Mouse (Mus musculus) kidney, adult 2 months (tissue): ENCODE data around the gene Nfe2l2. TPM values are rescaled to one million over a fixed set of nuclear protein-coding genes. Genes with fewer than 3 reads are reported as not detected.

Experiments
- DNase-seq: peaks from one replicate; pipeline ENCODE4 v3.0.0; 2021
- H3K27ac ChIP-seq: fragments of 200-500 bp; 2 replicates; pipeline ENCODE4 v1.5.1; 2012; ENCODE audit warnings: low read depth, low read length, control low read depth, inconsistent platforms; ENCODE audit not compliant: insufficient read depth
- H3K27me3 ChIP-seq: fragments of 200-500 bp; replicated peaks from 2 replicates; pipeline ENCODE4 v1.6.1; 2012; ENCODE audit warnings: mild to moderate bottlenecking, moderate library complexity, low read length, inconsistent platforms; ENCODE audit not compliant: control insufficient read depth, insufficient read depth
- H3K36me3 ChIP-seq: fragments of 200-500 bp; 2 replicates; pipeline ENCODE4 v1.6.1; 2012; ENCODE audit warnings: mild to moderate bottlenecking, moderate library complexity, low read length, inconsistent platforms; ENCODE audit not compliant: control insufficient read depth, insufficient read depth
- H3K4me1 ChIP-seq: fragments of 200-500 bp; 2 replicates; pipeline ENCODE4 v1.6.1; 2011; ENCODE audit warnings: low read length; ENCODE audit not compliant: control insufficient read depth, insufficient read depth
- H3K4me3 ChIP-seq: fragments of 200-500 bp; 2 replicates; pipeline ENCODE4 v1.5.1; 2011; ENCODE audit warnings: mild to moderate bottlenecking, low read depth, low read length, control low read depth; ENCODE audit not compliant: insufficient read depth
- CTCF ChIP-seq: fragments of 200-500 bp; conservative IDR thresholded peaks from 2 replicates; pipeline ENCODE4 v1.5.1; 2011; ENCODE audit warnings: low read depth, mild to moderate bottlenecking, control low read depth, low read length, moderate library complexity, mixed read lengths; ENCODE audit not compliant: insufficient read depth, insufficient read length
- POLR2A ChIP-seq: fragments of 200-500 bp; IDR thresholded peaks from one replicate; pipeline ENCODE4 v1.6.1; 2011; ENCODE audit warnings: low read depth, low read length, control low read depth
- WGBS: fragments of 180-500 bp; shearing (Covaris S2); methylation state at CpG from one replicate; pipeline ENCODE4 v1.1.7; 2018; 5-methylcytosine and 5-hydroxymethylcytosine counted together
- polyA plus RNA-seq: library from polyadenylated mRNA; depleted of rRNA; stranded (reverse); fragments of >200 nt; gene quantifications from 2 replicates; pipeline ENCODE4 v1.2.3, GENCODE M21; 2012

Nfe2l2 gene
- polyA plus RNA-seq, 1 experiment, result 58.0 TPM

DNA sequence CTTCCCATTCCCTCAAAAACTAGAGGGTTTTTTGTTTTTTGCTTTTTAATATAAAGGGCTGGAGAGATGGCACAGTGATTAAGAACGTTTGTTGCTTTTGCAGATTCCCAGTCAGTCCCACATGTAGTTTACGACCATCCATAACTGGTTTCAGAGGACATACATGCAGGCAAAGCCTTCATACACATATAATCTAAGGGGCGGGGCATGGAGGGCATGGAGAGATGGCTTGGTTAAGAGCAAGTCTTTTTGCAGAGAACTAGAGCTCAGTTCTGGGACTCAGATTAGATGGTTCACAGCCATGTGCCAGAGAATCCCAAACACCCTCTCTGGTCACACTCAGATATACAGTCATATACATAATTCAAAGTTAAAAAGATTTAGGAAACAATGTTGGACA is 31.9 kb downstream of the Nfe2l2 start:
- Histone ChIP-seq H3K27me3 (no peaks in the 10 kb centered on the region), H3K36me3 (peaks cover 15% of the 10 kb centered on the region), H3K4me3 (no peak overlapping the region), H3K27ac (no peak overlapping the region), H3K4me1 (peaks cover 5% of the 10 kb centered on the region; the same call in 1 of the 2 replicates)
- TF ChIP-seq CTCF (no peak), POLR2A (no peak)
- DNase-seq, result no peak
- WGBS, result 67% methylated on average over 3 of the region's 3 CpGs

DNA sequence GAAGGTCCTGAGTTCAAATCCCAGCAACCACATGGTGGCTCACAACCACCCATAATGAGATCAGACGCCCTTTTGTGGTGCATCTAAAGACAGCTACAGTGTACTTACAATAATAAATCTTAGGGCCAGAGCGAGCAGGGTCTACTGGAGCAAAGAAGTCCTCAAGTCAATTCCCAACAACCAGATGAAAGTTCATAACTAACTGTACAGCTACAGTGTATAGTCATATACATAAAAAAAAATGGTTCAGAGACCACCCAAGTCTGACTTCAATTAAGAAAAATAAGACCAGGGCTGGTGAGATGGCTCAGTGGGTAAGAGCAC is 33.1 kb downstream of the Nfe2l2 start:
- DNase-seq, result no peak
- TF ChIP-seq POLR2A (no peak), CTCF (no peak)
- Histone ChIP-seq H3K27ac (no peak overlapping the region), H3K27me3 (no peaks in the 10 kb centered on the region), H3K4me3 (no peak overlapping the region), H3K36me3 (peaks cover 9% of the 10 kb centered on the region), H3K4me1 (peaks cover 2% of the 10 kb centered on the region; the same call in 1 of the 2 replicates)
- WGBS, result 79% methylated on average over 2 of the region's 2 CpGs

DNA sequence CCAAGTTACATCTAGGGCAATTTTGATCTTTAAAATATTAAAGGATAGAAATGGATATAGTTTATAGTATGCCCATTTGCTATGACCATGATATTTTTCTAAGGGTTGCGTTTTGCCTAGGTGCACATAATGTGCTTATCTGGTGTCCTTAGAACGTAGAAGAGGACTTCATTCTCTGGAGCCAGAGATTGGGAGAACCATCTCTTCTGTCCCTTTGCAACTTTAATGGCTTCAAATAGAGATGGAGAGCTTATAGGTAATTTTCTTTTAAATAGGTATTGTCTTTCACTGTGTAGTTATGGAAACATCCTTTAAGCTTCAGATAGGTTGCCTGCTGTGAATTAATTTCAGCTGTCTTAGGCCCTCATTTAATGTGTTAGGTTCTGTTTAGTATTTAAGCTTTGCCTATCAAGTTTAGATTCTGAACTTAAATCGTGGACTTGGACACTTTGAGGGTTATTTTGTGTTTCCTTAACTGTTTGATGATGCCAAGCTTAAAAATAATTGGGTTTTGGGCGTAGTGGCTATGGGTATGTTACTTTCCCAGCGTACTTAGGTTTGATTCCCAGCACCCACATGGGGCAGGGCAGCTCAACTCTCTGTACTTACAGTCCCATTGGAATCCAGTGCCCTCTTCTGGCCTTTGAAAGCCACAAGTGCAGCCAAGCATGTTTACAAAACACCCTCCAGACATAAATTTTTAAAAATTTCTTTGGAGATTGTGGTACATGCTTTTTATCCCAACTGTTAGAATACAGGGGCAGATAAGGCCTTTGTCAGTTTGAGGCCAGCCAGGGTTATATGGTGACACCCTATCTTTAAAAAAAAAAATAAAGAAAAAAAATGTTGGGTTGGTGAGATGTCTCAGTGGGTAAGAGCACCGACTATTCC is 33.8 kb downstream of the Nfe2l2 start:
- Histone ChIP-seq H3K27ac (no peak overlapping the region), H3K36me3 (peaks cover 3% of the 10 kb centered on the region; the same call in 1 of the 2 replicates), H3K4me1 (peaks cover 2% of the 10 kb centered on the region; the same call in 1 of the 2 replicates), H3K27me3 (no peaks in the 10 kb centered on the region), H3K4me3 (no peak overlapping the region)
- DNase-seq, result no peak
- WGBS, result 87% methylated on average over 6 of the region's 6 CpGs
- TF ChIP-seq CTCF (no peak), POLR2A (no peak)

DNA sequence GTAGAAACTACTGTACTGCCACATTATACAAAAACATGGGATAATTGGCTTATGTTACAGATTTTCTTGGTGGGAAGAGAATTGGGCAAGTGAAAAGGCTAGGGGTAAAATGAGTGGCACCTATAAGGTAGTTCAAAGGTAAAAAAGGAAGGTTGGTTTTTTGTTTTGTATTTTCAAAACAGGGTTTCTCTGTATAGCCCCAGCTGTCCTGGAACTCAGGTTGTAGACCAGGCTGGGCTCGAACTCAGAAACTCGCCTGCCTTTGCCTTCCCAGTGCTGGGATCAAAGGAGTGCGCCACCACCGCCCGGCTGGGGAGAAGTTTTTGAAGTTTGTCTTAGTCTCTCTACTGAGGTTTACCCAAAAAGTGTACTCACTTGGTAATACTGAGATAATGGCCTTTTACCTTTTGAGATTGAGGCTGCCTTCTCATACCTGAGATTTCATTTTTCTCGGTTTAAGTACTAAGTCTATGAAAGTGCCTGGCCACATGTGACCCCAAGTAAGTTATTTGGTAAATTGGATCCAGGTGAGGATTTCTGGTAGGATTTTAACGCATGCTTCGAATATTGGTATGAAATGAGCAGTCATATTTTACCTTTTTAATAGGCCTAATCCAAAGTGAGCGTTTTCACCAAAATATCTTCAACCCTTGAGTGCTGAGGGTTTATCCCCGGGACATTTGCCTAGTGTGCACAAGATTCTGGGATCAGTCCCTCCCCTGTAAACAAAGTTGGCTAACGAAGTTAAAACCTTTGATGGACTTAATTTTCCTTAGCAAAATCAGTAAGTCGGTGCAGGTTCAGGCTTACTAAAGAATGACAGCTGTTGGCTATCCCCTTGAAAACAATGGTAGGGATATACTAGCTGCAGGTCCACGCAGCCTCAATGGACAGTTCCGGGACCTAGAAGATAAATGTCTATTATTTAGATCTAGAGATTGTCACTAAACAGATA is 34.7 kb downstream of the Nfe2l2 start:
- Histone ChIP-seq H3K36me3 (no peaks in the 10 kb centered on the region), H3K27me3 (no peaks in the 10 kb centered on the region), H3K4me3 (no peak overlapping the region), H3K4me1 (no peaks in the 10 kb centered on the region), H3K27ac (no peak overlapping the region)
- TF ChIP-seq POLR2A (no peak), CTCF (no peak)
- 59% methylated on average over 14 of the region's 14 CpGs for WGBS
- DNase-seq, result no peak

DNA sequence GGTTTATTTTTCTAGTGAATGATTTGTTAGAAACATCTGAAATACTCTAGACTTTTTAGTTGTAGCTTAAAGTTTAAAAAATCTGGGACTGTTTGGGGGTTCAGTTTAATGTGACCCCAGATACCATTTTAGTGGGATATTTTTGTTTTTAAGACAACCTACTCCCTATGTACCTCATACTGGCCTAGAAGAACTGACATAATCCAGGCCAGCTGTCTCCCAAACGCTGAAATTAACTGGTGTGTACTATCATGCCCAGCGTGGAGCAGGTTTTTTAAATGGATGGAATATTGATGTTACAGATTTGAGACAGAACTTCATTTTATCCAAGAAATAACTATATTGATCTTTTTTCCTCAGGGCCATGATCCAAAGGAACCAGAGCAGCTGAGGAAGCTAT is 43.3 kb downstream of the Nfe2l2 start:
- no peak for DNase-seq
- no peak overlapping the region for H3K4me3 ChIP-seq
- TF ChIP-seq CTCF (no peak), POLR2A (no peak)
- 8% methylated on average over 2 of the region's 2 CpGs for WGBS
- peaks cover 14% of the 10 kb centered on the region for H3K4me1 ChIP-seq
- H3K27ac ChIP-seq, result no peak overlapping the region
- H3K36me3 ChIP-seq, result peaks cover 14% of the 10 kb centered on the region
- no peaks in the 10 kb centered on the region for H3K27me3 ChIP-seq

DNA sequence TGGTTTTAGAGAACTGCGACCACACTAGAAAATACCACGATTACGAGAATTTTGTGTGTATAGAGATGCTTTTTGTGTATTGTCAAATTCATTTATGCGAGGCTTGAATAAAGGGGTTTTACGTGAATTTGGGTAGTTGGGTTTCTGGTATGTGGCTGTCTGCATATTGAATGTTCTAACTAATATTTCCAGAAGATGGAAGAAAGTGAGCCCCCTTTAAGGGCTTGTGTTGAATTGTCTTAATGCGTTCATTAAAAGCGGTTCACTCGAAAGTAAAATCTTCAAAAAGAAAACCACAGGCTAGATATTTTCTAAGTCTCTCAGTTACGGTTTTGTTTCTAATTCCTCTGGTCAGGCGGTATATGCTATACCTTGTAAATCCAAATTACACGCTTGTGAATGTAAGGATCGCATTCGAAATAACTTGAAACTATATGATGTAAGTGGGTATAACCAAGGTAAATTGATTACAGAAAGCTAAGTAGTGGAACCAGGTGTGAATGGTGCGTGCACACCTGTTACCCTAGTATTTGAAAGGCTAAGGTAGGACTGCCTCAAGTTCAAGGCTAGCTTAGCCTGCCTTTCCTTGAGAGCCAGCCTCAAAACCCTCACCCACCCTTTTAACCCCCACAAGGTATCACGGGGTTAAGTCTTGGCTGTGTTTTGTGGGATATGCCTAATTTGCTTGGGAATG is 44.0 kb downstream of the Nfe2l2 start:
- H3K4me1 ChIP-seq, result peaks cover 14% of the 10 kb centered on the region
- peak overlapping the region; percentile 93; the same call in 1 of the 2 replicates for H3K27ac ChIP-seq
- peaks cover 14% of the 10 kb centered on the region for H3K36me3 ChIP-seq
- no peak for DNase-seq
- 3% methylated on average over 15 of the region's 15 CpGs for WGBS
- peak overlapping the region; percentile 79 for H3K4me3 ChIP-seq
- H3K27me3 ChIP-seq, result no peaks in the 10 kb centered on the region
- TF ChIP-seq POLR2A, result no peak
- TF ChIP-seq CTCF, result no peak
